Mouse (Mus musculus) midbrain, embryonic 11.5 days (tissue): Measurements from ENCODE around the gene Ube2b. TPM values are rescaled to one million over a fixed set of nuclear protein-coding genes. Genes with fewer than 3 reads are reported as not detected.
A peak's percentile ranks its signal among the peaks of the same experiment; 100 is the strongest.

Experiments used
- ATAC-seq: fragments of 200-750 bp; cut with Nextera tagmentation; 2 replicates; pipeline ENCODE4 v1.8.0; 2017; ENCODE audit warnings: moderate TSS enrichment, moderate library complexity; ENCODE audit not compliant: low FRiP score
- DNase-seq: peaks from one replicate; pipeline ENCODE4 v3.0.0; 2015; ENCODE audit warnings: low spot score; ENCODE audit errors: missing footprints
- H3K27ac ChIP-seq: fragments of 300-500 bp; sonication (generic); 2 replicates; pipeline ENCODE4 v1.5.1; 2014; ENCODE audit warnings: low read depth, low read length
- H3K27me3 ChIP-seq: fragments of 300-500 bp; sonication (generic); 2 replicates; pipeline ENCODE4 v1.6.1; 2014; ENCODE audit warnings: mild to moderate bottlenecking, low read length, moderate library complexity, mixed read lengths; ENCODE audit not compliant: control insufficient read depth, insufficient read depth
- H3K36me3 ChIP-seq: fragments of 300-500 bp; sonication (generic); 2 replicates; pipeline ENCODE4 v1.6.1; 2014; ENCODE audit warnings: mild to moderate bottlenecking, low read length, moderate library complexity, mixed read lengths; ENCODE audit not compliant: control insufficient read depth, insufficient read depth
- H3K4me1 ChIP-seq: fragments of 300-500 bp; sonication (generic); 2 replicates; pipeline ENCODE4 v1.6.1; 2014; ENCODE audit warnings: low read length; ENCODE audit not compliant: control insufficient read depth, insufficient read depth
- H3K4me2 ChIP-seq: fragments of 300-500 bp; sonication (generic); 2 replicates; pipeline ENCODE4 v1.6.1; 2014; ENCODE audit warnings: mild to moderate bottlenecking, moderate library complexity
- H3K4me3 ChIP-seq: fragments of 300-500 bp; sonication (generic); 2 replicates; pipeline ENCODE4 v1.5.1; 2014; ENCODE audit warnings: low read depth, low read length
- H3K9ac ChIP-seq: fragments of 300-500 bp; sonication (generic); 2 replicates; pipeline ENCODE4 v1.6.1; 2014; ENCODE audit warnings: low read length
- H3K9me3 ChIP-seq: fragments of 300-500 bp; sonication (generic); 2 replicates; pipeline ENCODE4 v1.6.1; 2016; ENCODE audit warnings: low read length; ENCODE audit not compliant: control insufficient read depth
- WGBS: fragments of 180-500 bp; shearing (Covaris S2); extraction: QIAGEN DNeasy Blood & Tissue Kit; methylation state at CpG from one replicate; pipeline ENCODE4 v1.1.7; 2014; 5-methylcytosine and 5-hydroxymethylcytosine counted together
- polyA plus RNA-seq: library from polyadenylated mRNA; unstranded; fragments of >200 nt; fragmentation: Nextera tagmentation; extraction: Ambion mirVana; gene quantifications from 2 replicates; pipeline ENCODE4 v1.2.1, GENCODE M21; 2014

The Ube2b gene
- 192 and 214 TPM in 2 replicates for polyA plus RNA-seq

- Histone ChIP-seq H3K4me3 (peak within 1 kb of the TSS; percentile 96), H3K4me2 (peak within 1 kb of the TSS; percentile 87), H3K9me3 (no peaks in the 10 kb centered on the region), H3K27me3 (no peaks in the 10 kb centered on the region), H3K27ac (peak within 1 kb of the TSS; percentile 87), H3K36me3 (peaks cover 13% of the 10 kb centered on the region), H3K9ac (peak within 1 kb of the TSS; percentile 95), H3K4me1 (peaks cover 12% of the 10 kb centered on the region)
- peak; percentile 78 for ATAC-seq
- WGBS: under 1% methylated on average over 48 of the region's 63 CpGs
- peak; percentile 99 for DNase-seq
Observed at GRCm38 (mm10) chr11:52000290-52000962, at the start of gene Ube2b. TSS of gene Ube2b (minus strand) at chr11:52000762.

DNA sequence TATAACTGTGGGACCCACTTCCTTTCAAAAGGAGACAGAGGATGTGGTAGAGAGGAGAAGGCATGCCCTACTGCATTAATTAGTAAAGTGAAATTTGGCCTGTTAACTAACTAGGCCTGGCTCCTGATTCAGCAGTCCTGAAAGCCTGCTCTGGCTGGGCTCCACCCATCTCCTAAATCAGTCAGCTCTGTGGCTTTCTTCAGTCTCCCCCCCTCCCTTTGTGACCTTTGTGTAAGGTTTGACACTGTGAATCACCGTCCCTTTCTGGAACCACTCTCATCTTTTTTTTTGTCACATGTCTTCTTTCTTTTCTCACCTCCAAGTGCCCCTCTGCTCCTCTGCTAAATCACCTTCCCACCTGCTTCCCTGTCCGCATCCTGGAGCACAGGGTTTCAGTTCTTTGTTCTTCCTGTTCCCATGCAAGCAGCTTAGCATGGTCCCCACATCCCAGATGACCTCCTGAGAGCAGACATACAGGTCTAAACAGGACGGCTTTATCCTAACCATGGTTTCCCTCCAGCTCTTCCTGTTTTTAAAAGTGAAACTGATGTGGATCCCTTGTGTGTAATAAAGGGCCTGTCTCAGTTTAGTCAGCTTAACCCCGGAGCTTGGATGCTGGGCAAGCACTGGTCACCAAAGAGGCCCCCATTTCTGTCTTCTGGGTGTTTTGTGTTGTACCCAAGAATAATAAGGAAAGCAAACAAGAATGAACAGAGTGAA, 46.0 kb upstream of the Ube2b start:
- H3K27me3 ChIP-seq: no peaks in the 10 kb centered on the region
- no peak overlapping the region for H3K9ac ChIP-seq
- no peak overlapping the region for H3K4me2 ChIP-seq
- ATAC-seq (no peak), DNase-seq (no peak)
- H3K4me3 ChIP-seq: no peak overlapping the region
- H3K27ac ChIP-seq: no peak overlapping the region
- 61% methylated on average over 4 of the region's 4 CpGs for WGBS
- H3K9me3 ChIP-seq: no peaks in the 10 kb centered on the region
- no peaks in the 10 kb centered on the region for H3K36me3 ChIP-seq
- H3K4me1 ChIP-seq: no peaks in the 10 kb centered on the region

- Histone ChIP-seq H3K27ac (no peak overlapping the region), H3K9ac (no peak overlapping the region), H3K9me3 (no peaks in the 10 kb centered on the region), H3K4me2 (no peak overlapping the region), H3K27me3 (no peaks in the 10 kb centered on the region), H3K36me3 (no peaks in the 10 kb centered on the region), H3K4me3 (no peak overlapping the region), H3K4me1 (no peaks in the 10 kb centered on the region)
- ATAC-seq: no peak
- DNase-seq: no peak
Observed at GRCm38 (mm10) chr11:52044156-52044555, 43.6 kb upstream of the Ube2b start.

- Histone ChIP-seq H3K4me1 (no peaks in the 10 kb centered on the region), H3K27me3 (no peaks in the 10 kb centered on the region), H3K36me3 (no peaks in the 10 kb centered on the region), H3K9me3 (no peaks in the 10 kb centered on the region), H3K9ac (no peak overlapping the region), H3K4me2 (no peak overlapping the region), H3K27ac (no peak overlapping the region), H3K4me3 (no peak overlapping the region)
- WGBS: 92% methylated on average over 3 of the region's 3 CpGs
- no peak for ATAC-seq
- DNase-seq: no peak
Observed at GRCm38 (mm10) chr11:52043224-52043623, 42.7 kb upstream of the Ube2b start.

- ATAC-seq (no peak), DNase-seq (no peak)
- Histone ChIP-seq H3K36me3 (no peaks in the 10 kb centered on the region), H3K9me3 (no peaks in the 10 kb centered on the region), H3K9ac (no peak overlapping the region), H3K4me1 (no peaks in the 10 kb centered on the region), H3K4me2 (no peak overlapping the region), H3K27me3 (no peaks in the 10 kb centered on the region), H3K27ac (no peak overlapping the region), H3K4me3 (no peak overlapping the region)
- 50% methylated on average over 3 of the region's 3 CpGs for WGBS
Observed at GRCm38 (mm10) chr11:52037659-52038058, 37.1 kb upstream of the Ube2b start.

- Histone ChIP-seq H3K4me3 (no peak overlapping the region), H3K9me3 (no peaks in the 10 kb centered on the region), H3K9ac (no peak overlapping the region), H3K27ac (no peak overlapping the region), H3K27me3 (no peaks in the 10 kb centered on the region), H3K4me1 (no peaks in the 10 kb centered on the region), H3K36me3 (no peaks in the 10 kb centered on the region), H3K4me2 (no peak overlapping the region)
- ATAC-seq (no peak), DNase-seq (no peak)
- WGBS: 78% methylated on average over 3 of the region's 3 CpGs
Observed at GRCm38 (mm10) chr11:52035905-52036304, 35.3 kb upstream of the Ube2b start.

DNA sequence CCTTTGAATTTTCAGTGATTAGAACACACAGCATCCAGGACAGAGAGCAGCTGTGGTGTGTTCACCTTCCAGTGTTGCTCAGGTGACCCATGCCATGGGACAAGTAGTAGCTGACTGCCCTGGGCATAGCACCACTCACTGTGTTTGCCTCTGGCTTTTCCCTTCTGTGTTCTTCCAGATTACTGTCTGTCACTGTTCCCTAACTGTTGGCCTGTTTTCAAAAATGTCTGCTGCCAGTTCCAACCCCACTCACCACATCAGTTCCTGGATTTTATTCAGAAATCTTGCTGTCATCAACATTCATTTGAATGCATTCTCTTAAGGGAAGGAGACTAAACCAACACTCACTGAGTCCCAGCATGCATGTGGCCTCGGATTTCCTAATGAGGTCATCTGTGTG, 33.4 kb upstream of the Ube2b start:
- H3K27me3 ChIP-seq: no peaks in the 10 kb centered on the region
- WGBS: 94% methylated on average over 1 of the region's 1 CpGs
- no peak overlapping the region for H3K9ac ChIP-seq
- no peak for ATAC-seq
- DNase-seq: no peak
- H3K27ac ChIP-seq: no peak overlapping the region
- H3K4me1 ChIP-seq: no peaks in the 10 kb centered on the region
- no peak overlapping the region for H3K4me2 ChIP-seq
- no peaks in the 10 kb centered on the region for H3K9me3 ChIP-seq
- H3K4me3 ChIP-seq: no peak overlapping the region
- no peaks in the 10 kb centered on the region for H3K36me3 ChIP-seq

DNA sequence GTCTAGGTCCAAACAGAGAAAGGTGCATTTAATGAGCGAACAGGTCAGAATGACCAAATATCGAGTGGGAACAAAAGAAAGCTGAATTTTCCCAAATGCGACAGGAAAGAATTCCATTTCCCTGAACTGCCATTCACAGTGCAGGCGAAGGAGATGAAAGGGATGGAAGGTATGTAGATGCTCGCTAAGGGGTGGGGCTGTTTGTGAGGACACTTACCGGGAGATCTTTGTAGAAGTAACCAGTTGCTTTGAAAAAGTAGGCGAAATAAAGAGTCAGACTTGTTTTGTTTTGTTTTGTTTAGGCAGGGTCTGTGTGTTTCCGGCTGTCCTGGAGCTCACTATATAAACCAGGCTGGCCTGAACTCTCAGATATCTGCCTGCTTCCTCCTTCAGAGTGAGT, 31.8 kb upstream of the Ube2b start:
- no peak for DNase-seq
- WGBS: 81% methylated on average over 8 of the region's 8 CpGs
- Histone ChIP-seq H3K27me3 (no peaks in the 10 kb centered on the region), H3K4me2 (no peak overlapping the region), H3K4me3 (no peak overlapping the region), H3K4me1 (no peaks in the 10 kb centered on the region), H3K27ac (no peak overlapping the region), H3K9ac (no peak overlapping the region), H3K9me3 (no peaks in the 10 kb centered on the region), H3K36me3 (no peaks in the 10 kb centered on the region)
- no peak for ATAC-seq

DNA sequence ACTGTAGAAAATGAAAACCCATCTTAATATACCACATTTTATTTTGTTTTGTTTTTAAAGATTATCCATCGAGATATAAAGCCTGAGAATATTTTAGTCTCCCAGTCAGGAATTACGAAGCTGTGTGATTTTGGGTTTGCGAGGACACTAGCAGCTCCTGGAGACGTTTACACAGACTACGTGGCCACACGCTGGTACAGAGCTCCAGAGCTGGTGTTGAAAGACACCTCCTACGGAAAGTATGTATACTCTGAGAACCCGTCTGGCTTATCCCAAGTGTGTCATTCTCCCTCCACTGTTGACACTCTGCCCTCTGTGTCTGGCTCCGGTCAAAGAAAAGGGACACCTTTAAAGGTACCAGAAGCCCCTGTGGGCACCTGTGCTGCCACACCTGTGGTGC, 17.7 kb upstream of the Ube2b start:
- ATAC-seq (no peak), DNase-seq (no peak)
- no peak overlapping the region for H3K4me2 ChIP-seq
- no peaks in the 10 kb centered on the region for H3K9me3 ChIP-seq
- H3K9ac ChIP-seq: no peak overlapping the region
- H3K36me3 ChIP-seq: no peaks in the 10 kb centered on the region; the same call in 1 of the 2 replicates
- 85% methylated on average over 9 of the region's 9 CpGs for WGBS
- H3K4me3 ChIP-seq: no peak overlapping the region
- H3K27ac ChIP-seq: no peak overlapping the region
- H3K4me1 ChIP-seq: no peaks in the 10 kb centered on the region
- H3K27me3 ChIP-seq: no peaks in the 10 kb centered on the region
